ENCODE assay signal across 25 mouse cellular contexts in the genomic region with DNA sequence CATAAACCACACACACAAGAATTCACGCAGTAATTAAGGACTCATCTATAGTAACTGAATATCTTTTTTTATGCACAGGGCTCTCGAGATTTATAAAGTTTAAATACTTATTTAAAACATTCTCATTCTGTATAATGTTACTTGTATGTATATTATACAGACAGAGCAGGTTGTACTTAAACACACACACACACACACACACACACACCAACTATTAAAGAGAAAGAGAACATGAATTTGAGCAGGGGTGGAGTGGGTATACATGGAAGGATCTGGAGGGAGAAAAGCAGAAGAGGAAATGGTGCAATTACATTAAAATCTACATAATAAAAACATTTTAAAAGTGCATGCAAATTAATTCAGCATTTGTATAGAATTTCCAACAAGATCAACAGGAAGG.
"Had no signal": no experiment of that assay in that cellular context is flagged by ENCODE, and none has a peak within 500 bp of the region (broad histone marks: within the 10 kb centered on the region; RNA-seq: fewer than 3 reads in every experiment).

No protein-coding gene starts in this region.

- H3K27ac ChIP-seq: embryonic facial prominence, embryonic 10.5 days; embryonic facial prominence, embryonic 12.5 days; embryonic facial prominence, embryonic 13.5 days; embryonic facial prominence, embryonic 15.5 days; gastrocnemius, adult 2 months; heart, adult 2 months; heart, embryonic 10.5 days had no signal

- H3K27me3 ChIP-seq: embryonic facial prominence, embryonic 12.5 days; embryonic facial prominence, embryonic 15.5 days; forebrain, embryonic 12.5 days; heart, embryonic 12.5 days had no signal

- DNase-seq: cerebellum, adult 2 months; cerebellum, adult 8-10 months; cerebellum, adult 9-10 months; cerebellum, adult 9-11 months; cerebellum, postnatal 14 days; cerebellum, postnatal 25 days; cerebellum, postnatal 36 days; embryo, embryonic 11 days; gastrocnemius, adult 2 months; gastrocnemius, postnatal 10 days; gastrocnemius, postnatal 14 days; gastrocnemius, postnatal 25 days; gastrocnemius, postnatal 36 days; heart, adult 11 months; heart, adult 18-20 months; heart, adult 2 months had no signal

- H3K36me3 ChIP-seq: embryonic facial prominence, embryonic 10.5 days; embryonic facial prominence, embryonic 12.5 days; embryonic facial prominence, embryonic 13.5 days; embryonic facial prominence, embryonic 15.5 days; forebrain, embryonic 12.5 days; heart, embryonic 10.5 days; heart, embryonic 12.5 days had no signal

- H3K4me1 ChIP-seq: embryonic facial prominence, embryonic 10.5 days; embryonic facial prominence, embryonic 12.5 days; embryonic facial prominence, embryonic 15.5 days; heart, embryonic 10.5 days had no signal

- H3K4me3 ChIP-seq: embryonic facial prominence, embryonic 10.5 days; embryonic facial prominence, embryonic 12.5 days; embryonic facial prominence, embryonic 13.5 days; embryonic facial prominence, embryonic 15.5 days; erythroblast, embryonic 14.5 days; forebrain, embryonic 12.5 days; gastrocnemius, adult 2 months; heart, adult 2 months; heart, embryonic 10.5 days; heart, embryonic 12.5 days had no signal

- H3K4me2 ChIP-seq: embryonic facial prominence, embryonic 12.5 days; embryonic facial prominence, embryonic 13.5 days; embryonic facial prominence, embryonic 15.5 days; forebrain, embryonic 12.5 days; heart, embryonic 11.5 days; heart, embryonic 12.5 days had no signal

- H3K9ac ChIP-seq: embryonic facial prominence, embryonic 12.5 days; embryonic facial prominence, embryonic 13.5 days; embryonic facial prominence, embryonic 15.5 days; forebrain, embryonic 12.5 days; heart, embryonic 12.5 days had no signal

- H3K9me3 ChIP-seq: embryonic facial prominence, embryonic 10.5 days; embryonic facial prominence, embryonic 12.5 days; embryonic facial prominence, embryonic 13.5 days; embryonic facial prominence, embryonic 15.5 days; forebrain, embryonic 12.5 days; heart, embryonic 10.5 days; heart, embryonic 12.5 days had no signal
